Mouse (Mus musculus) fibroblast of lung, adult 2 months (primary cell): ENCODE data around the gene Ap1s1.

Experiments used
- DNase-seq: peaks from one replicate; pipeline ENCODE4 v3.0.0-alpha.2; 2011; ENCODE audit warnings: low read depth

Gene Ap1s1

DNA sequence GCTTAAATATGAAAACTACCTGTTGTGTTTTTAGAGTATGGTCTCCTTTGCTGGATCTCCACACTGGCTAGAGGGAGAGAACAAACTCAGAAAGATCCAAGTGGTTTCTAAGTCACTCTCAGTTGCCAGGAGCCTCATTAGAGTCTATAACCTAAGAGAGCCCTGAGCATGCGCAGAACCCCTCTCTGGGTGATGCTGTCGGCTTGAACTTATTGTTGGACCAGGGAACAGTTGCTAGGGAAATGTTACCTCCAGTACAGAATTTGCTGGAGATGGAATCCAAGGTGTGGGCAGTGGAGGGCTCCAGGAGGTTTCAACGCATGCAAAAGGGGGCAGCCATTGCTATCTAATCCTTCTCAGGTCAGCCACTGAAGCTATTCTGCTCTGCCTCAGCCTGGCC, 21.6 kb downstream of the Ap1s1 start:
- DNase-seq: no peak

DNA sequence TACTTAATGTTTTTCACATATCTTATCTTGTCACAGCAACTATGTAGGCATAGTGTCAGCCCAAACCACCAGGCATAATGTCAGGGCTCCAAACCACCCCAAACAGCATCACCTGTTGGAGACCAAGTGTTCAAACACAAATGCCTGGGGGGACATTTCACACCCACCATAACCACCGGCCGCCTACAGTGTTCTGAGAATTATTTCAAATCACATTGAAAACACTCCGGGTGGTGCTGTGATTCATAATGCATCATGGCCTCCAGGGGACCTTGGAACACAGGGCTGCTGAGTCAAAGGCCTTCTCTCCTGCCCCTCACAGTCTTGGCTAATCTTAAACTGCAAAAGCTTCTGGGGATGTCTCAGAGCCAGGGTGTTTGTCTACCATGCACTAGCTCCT, 30.0 kb downstream of the Ap1s1 start:
- peak; percentile 85 for DNase-seq

DNA sequence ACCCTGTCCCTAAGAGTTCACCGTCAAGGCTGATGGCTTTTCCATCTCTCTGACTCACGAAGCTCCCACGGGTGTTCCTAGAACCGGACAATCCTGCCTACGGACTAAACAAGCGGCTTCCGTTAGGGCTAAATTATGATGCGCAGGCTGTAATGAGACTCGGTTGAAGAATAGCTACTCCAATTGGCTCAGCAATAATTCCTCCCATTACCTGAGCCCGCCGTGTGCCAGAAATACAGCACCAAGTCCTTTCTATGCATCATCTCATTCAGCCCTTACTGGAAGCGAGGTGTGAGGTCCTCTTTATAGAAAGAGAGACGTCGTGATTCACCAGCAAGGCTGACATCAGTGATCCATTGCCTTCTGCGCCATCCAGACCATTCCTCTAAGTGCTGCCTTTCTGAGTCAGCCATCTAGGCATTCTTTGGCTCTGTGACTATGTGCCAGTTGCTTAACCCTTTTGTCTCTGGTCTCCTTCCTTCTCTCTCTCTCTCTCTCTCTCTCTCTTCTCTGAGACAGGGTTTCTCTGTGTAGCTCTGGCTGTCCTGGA, 33.5 kb downstream of the Ap1s1 start:
- peak; percentile 49 for DNase-seq

DNA sequence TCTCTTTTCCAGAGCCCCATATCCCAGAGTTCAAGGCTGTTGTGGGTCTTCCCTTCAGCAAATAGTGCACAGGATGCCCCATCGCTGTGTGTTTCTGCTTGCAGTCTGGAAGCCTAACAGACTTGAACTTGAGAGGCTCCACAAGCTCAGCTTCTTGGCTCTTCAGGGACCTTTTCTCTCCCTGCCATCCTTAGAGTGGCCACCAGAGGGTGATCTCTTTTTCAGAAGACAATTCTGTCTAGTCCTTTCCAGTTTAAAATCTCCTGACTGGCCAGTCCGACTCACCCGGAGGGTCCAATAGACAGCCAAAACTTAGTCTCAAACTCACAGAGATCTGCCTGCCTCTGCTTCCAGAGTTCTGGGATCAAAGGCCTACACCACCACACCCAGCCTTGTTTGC, 35.9 kb downstream of the Ap1s1 start:
- DNase-seq: no peak

DNA sequence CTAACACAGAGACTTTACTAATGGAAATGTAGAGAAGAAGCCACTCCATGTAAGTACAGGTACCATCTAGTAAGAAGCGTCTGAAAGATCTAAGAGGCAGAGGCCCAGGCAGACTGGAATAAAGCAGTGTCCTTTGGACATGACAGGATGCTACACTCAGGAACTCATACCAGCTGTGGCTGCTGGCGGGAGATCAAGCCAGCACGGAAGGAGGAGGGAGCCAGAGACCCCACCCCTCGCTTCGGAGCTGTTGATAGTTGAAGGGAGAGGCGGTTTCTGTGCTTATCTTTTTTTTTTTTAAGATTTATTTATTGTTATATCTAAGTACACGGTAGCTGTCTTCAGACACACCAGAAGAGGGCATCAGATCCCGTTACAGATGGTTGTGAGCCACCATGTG, 38.7 kb downstream of the Ap1s1 start:
- no peak for DNase-seq

DNA sequence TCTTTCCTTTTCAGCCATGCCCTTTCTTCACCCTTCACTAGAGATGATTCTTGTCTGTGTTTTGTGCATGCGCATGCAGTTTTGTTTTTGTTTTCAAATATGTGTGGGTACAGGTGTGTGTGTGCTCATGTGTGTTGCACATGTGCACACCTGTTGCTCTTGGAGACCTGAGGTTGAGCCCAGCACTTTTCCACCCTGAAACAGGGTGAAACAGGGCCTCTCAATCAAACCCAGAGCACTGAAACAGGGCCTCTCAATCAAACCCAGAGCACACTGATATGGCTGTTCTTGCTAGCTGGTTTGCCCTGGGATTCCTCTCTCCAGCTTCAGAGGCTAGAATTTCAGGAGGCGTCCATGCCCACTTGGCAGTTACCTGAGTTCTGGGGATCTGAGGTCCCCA, 45.3 kb downstream of the Ap1s1 start:
- DNase-seq: no peak

DNA sequence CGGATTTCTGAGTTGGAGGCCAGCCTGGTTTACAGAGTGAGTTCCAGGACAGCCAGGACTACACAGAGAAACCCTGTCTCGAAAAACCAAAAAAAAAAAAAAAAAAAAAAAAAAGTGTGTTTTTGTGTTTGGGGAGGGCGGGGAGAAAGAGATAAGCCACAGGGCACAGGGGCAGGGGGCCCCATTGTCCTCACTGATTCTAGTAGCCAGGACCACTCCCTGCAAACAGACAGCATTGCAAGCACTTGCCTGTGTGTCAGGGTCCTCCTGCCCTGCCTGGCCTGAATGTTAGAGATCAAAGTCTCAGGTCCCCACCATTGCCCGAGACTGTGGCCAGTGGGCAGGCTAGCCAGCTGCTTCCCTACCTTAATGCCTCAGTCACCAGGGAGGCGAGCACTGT, 46.5 kb downstream of the Ap1s1 start:
- DNase-seq: no peak

DNA sequence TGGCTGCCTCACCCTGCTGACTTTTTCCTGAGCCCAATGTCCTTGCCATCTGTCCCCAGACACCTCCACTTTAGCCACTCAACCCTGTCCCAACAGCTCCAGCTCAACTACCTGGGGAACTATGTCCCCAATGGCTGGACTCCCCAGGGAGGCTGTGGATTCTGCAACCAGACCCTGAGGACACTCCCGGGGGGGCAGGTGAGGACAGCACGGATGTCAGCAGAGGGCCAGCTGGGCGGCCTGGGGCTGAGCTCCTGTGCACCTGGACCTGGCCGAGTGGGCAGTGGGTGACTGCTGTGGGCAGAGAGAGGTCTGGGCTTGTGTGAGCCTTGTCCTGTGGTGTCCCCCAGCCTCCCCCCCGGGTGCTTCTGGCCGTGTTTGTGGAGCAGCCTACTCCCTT, 56.1 kb downstream of the Ap1s1 start:
- no peak for DNase-seq

DNA sequence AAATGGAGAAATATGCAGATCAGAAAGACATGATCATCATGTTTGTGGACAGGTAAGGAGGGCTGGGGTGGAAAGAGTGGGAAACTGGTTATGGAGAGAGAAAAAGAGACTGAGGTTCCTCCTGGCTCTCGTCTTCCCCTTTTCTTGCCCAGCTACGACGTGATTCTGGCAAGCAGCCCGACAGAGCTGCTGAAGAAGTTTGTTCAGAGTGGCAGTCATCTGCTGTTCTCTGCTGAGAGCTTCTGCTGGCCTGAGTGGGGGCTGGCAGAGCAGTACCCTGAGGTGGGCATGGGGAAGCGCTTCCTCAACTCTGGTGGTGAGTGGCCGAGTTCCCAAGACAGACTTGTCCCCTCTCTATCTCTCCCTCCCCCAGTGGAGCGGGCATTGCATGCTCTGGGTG, 57.5 kb downstream of the Ap1s1 start:
- DNase-seq: no peak

DNA sequence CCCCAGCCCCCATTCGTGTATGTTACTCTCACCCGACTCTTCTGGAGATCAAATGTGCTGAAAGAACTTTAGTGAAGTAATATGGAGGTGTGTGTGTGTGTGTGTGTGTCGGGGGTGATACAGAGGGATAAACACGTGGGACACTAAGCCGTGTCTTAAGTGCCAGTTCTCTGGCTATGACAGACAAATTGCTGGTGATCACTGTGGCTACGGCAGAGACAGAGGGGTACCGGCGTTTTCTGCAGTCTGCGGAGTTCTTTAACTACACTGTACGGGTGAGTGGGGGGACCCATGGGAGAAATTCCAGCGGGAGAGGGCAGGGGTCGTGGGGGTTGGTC, 58.0 kb downstream of the Ap1s1 start, which contains the start of gene Znhit1:
TSS of gene Znhit1 (minus strand) at position 88 of the 338 bp plus-strand sequence.
- no peak for DNase-seq

DNA sequence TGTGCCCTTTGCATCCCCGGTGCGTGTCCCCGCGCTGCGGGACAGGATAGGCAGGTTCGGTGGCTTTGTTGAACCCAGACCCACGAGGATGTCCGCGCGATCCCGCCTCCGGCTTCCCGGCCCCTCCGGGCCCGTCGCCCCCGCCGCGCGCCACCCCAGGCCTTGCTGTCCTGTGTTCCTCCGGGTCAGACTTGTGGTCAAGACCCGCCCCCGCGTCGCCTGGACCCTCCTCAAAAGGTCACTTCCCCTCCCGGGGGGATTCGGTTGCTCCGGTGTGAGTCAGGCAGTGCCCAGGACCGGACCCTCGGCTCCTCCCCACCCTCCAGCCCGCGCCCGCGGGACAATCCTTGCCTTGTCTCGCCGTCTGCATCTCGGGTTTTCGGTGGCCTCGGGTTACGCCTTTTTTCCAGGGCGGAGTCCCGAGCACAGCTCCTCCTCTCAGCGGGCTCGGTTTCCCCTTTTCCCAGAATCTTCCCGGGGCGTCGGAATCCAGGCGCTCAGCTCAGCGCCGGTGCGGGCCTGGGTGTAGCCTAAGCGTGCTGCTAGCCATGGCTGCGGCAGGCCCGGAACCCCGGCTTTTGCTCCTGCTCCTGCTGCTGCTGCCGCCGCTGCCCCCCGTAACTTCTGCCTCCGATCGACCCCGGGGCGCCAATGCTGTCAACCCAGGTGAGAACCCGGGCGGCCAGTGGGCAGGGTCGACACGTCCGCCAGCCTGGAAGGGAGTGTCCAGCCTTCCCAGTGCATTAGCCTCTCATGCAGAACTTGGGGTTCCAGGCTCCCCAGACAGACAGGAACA, 58.6 kb downstream of the Ap1s1 start:
- peak; percentile 57 for DNase-seq

DNA sequence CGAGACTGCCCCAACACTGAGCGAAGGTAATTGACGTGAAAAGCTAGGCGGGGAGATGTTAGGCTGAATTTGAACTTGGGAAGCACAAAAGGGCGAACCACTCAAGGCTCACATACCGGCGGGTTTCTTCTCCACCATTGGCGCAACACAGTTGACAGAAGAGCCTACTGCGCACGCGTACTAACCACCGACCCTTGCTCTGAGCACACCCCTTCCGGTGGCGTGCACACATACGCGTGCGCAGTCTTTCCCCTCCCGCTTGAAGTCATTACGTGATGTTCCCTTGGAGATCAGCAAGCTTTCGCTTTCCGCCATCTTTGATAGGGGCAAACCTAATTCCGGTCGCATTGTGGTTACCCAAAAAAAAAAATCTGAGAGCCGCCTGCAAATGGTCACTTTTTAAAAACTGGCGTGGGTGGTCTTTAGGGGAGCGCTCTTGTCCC, 59.2 kb downstream of the Ap1s1 start, which contains the start of gene Plod3:
TSS of gene Plod3 (plus strand) at position 325 of the 443 bp plus-strand sequence.
- peak; percentile 97 for DNase-seq
